Mouse (Mus musculus) embryo, embryonic 9.5 days (tissue): ENCODE results near the gene Dixdc1.
A peak's percentile ranks its signal among the peaks of the same experiment; 100 is the strongest.
"Not testable (repeated sequence)": the region's sequence is repeated elsewhere in the genome, so short reads cannot be mapped to it uniquely, and the experiment has no call there.

Experiments used
- DNase-seq: peaks from one replicate; pipeline ENCODE4 v3.0.0-alpha.2; 2017; ENCODE audit errors: extremely low spot score

Gene Dixdc1

DNA sequence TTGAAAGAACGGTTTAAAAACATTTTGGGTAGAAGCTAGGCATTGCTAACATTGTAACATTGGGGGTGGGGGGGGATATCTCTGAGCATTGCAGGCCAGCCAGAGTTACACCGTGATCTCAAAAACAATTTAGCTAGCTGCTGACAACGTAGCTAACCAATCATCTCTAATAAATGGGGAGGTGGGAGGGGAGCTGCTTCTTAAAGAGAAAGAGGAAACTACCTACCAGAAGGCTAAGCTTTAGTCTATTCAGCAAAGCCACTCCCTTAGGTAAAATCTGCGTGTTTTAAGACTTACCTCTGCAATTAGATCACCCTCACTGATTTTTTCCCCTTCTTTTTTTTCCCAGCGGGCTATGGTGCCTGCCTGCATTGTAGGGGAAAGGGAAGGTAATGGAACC lies 80.9 kb downstream of the Dixdc1 start:
- DNase-seq, result no peak

DNA sequence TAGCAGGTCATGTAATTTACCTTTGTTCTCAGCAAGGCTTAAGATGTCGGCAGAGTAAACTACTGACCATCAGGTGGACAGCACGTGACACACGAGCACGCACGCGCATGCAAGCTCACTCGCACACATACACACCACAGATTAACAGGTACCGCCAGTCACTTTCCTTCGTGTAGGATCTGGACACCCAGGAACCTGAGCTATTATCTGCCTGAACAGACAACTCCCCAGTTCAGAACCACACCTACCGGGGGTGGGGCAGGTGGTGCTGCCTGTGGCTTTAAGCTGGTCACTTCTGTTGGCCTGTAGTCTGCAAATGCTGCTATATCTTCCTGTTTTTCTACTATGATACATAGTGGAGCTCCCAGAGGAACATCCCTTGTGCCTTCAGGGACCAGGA lies 88.8 kb downstream of the Dixdc1 start:
- no peak for DNase-seq

DNA sequence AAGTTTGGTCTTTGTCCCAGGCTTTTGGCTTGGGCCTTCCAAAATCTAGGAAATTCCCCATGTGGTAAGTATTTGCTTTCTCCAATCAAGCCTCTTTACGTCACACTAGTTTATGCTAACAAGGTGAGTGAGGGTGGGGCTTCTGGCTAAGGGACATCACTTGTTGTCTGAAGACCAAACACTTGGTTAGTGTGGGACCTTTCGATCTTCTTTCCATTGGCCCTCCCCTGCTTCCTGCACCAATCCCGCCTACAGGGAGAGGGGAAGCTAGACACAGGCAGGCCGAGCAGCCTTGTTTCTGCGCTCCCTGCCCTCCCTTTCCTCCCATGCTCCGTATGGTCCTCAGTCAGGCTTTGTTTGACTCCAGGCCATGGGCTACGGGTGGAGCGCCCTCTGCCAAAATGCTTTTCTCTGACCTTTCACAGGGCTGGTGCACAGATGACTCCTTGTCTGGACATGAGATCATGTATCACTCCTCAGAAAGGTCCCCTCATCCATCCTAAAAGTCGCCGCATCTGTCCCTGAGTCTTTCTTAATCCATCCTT lies 92.4 kb downstream of the Dixdc1 start:
- DNase-seq, result no peak

DNA sequence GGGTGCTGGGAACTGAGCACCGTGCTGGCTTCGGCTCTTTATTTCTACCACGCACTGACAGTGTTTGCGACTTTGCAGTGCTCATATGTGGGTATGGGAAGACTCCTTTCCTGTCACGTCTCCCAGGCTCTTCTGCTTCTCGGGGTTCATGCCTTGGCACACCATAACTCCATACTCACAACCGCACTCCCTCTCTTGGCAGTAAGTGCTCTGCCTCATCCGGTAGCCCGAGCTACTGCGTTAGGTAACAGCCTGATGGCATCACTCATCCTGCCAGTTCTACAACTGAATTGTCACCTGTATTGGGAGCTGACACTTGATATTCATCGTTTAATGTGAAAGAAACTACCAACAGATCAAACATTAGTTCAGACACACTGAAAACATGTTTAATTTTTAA lies 105.0 kb downstream of the Dixdc1 start:
- no peak for DNase-seq

DNA sequence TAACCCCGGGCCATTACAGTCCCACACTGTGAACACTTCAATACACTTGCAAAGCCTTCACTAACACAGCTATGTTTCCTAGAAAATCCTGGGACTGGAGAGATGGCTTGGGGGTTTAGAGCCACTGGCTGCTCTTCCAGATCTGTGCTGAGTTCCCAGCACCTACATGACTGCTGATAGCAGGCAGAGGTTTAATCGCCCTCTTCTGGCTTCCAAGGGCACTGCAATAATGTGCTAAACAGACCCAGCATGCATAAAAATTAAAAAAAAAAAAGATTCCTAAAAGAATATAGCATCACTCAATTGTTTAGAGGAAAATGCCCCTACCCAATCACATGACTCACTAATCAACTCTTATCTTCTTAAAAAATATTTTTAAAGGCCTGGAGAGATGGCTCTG lies 106.3 kb downstream of the Dixdc1 start:
- DNase-seq, result no peak

DNA sequence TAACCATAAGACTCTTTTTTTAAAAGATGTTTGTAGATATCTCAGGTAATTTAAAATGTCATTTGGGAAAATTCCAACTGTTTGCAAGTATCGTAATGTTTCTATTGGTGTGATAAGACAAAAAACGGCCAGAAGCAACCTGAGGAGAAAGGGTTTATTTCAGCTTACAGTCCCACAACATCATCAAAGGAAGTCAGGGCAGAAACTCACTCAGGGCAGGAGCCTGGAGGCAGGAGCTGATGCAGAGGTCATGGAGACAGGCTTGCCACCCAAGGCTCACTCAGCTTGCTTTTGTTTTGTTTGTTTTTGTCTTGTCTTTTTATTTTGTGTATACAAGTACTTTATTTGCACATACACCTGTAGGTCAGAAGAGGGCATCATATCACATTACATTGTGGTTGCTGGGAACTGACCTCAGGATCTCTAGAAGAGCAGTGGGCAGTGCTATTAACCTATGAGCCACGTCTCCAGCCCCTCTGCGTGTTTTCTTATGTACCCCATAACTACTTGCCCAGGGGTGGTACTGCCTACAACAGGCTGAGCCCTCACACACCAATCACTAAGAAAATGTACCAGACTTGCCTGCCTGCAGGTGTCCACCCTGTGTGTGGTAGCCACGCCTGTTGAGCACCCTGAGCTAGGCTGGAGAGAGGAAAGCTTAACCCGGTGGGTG lies 107.2 kb downstream of the Dixdc1 start:
- DNase-seq, result no peak

DNA sequence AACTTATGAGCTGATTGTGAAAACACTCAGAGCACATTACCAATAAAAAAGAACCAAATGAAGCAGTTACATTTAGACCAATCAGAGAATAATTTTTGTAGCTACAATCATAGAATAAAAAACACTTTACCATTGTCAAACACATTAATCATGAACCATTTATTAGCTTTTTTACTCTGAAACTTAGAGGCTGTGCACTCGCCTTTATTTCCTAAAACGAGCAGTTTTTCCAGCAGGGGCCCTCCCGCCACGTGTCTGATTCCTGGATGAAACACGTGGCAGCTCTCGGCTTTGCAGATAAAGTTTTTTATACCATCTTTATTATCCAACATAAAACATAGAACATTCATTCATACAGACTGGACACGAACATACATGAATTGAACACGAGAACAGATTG lies 108.4 kb downstream of the Dixdc1 start:
- not testable (repeated sequence) for DNase-seq

DNA sequence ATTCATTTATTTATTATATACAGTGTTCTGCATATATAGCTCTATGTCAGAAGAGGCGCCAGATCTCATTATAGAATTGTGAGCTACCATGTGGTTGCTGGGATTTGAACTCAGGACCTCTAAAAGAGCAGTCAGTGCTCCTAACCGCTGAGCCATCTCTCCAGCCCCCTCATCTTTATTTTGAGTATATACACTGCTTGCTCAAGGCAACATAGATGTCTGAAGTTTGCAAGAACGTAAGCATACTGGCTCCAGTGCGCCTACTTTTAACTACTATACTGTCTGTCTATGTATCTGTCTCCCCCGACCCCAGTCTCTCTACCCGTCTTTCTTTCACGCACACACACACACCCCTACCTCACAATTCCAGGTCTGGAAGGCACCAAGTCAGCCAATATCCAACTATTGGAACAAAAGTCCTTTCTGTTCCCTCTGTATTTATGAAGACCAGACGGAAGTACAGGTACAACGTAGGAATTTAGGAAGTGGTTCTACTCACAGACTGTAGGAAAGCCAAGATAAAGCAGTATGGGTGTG lies 121.5 kb downstream of the Dixdc1 start:
- DNase-seq, result no peak

DNA sequence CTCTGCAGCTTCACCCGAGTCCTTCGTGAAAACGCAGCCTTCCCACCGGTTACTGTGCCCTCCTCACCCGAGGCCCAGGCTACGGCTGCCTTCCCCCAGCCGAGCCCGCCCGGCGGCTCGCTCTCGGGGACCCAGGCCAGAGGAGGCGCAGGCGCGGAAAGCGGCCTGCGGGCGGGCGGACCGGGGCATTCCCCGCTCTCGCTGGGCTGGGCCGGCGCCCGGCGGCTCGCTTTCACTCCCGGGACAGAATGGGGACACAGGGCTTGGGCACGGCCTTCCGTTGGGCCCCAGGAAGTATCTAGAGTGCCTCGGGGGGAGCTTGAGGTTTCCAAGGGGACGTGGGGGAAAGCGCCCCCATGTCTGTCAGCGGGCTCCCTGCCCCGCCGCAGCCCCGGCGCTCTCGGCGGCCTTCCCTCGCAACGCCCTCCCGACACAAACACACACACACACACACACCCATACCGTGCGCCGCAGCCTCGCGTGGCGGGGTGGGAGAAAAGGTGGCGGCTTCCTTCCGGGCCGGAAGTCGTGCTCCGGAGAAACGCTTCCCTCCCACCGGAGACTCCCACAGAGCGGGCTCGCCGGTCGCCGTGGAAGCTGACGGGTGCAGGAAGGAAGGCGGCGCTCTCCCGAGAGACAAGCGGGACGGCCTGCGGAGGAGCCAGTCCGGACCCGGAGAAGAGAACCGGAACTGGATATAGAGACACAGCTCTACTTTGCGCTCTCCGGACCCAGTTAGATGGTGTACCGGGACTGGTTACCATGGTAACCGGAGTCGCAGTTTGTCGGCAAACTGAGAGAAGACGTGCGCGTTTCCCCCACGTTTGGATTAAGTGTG lies 122.3 kb downstream of the Dixdc1 start, which contains the start of the genes Pih1d2 and Nkapd1:
Gene Pih1d2, plus strand, starts transcription at position 556 of the 838 bp plus-strand sequence.
Gene Nkapd1, minus strand, starts transcription at position 699 of the 838 bp plus-strand sequence.
- peak; percentile 90 for DNase-seq

DNA sequence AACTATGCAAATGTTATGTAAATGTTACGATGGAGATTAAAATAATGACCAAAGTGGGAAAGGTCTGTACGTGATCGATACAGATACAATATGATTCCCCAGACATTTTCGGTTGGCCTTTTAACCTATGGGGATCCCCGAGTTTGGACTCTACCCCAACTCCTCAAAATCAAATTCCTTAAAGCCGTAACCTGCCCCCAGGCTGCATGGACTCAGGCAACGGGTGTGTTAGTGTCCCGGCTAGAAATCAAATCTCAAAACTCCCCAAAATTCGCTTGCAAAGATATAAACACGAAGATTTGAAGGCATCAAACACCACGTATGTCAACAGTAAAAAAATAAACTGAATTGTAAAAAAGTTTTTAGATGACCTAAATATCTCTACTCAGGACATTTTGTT lies 123.2 kb downstream of the Dixdc1 start:
- no peak for DNase-seq
